Mouse (Mus musculus): Measurements from ENCODE around the gene Slamf1. TPM values are rescaled to one million over a fixed set of nuclear protein-coding genes. Genes with fewer than 3 reads are reported as not detected.

Gene Slamf1
- total and polyA plus RNA-seq, 3 experiments, result 0.73 to 1.3 TPM; not detected in 1

DNA sequence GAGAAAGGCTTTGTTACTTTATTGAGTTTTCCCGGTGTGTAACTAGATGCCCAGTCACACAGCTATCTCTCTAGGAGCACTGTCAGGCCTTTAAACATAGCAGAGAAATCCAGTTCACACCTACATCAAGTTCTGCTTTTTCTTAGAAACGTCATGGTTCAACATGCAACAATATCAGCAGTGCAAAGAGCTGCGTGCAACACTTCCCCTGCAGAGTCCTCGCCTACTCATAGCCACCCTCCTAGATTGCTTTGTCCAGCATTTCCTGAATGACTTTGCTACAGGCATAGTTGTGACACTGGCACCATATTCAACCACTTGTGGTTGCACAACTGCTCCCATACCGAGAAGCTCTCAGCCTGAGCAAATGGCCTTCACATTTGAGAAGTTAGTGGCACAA is 82.5 kb downstream of the Slamf1 start:
- Histone ChIP-seq H3K27me3 (ENCODE audit: control insufficient read depth in 1 of 2, insufficient read depth in 2 of 2, low read length in 2 of 2) (no peaks in the 10 kb centered on the region), H3K4me3 (ENCODE audit: control insufficient read depth in 1 of 2, insufficient read depth in 1 of 2, low read depth in 2 of 2, low read length in 2 of 2) (no peak overlapping the region), H3K79me2 (ENCODE audit: control insufficient read depth, insufficient read depth, low read length, poor library complexity) (no peaks in the 10 kb centered on the region), H3K9me3 (replicated peaks; ENCODE audit: insufficient read depth, low read length) (no peaks in the 10 kb centered on the region), H3K9ac (ENCODE audit: control insufficient read depth, low read depth, low read length, poor library complexity, severe bottlenecking) (no peak overlapping the region), H3K4me1 (ENCODE audit: control insufficient read depth in 1 of 2, insufficient read depth in 2 of 2, low read length in 2 of 2) (peaks cover 35 to 36% of the 10 kb centered on the region in 2 experiments), H3K36me3 (ENCODE audit: control insufficient read depth in 1 of 2, insufficient read depth in 2 of 2, low read length in 2 of 2) (peaks cover 2 to 50% of the 10 kb centered on the region in 2 experiments; a peak in 3 of 4 replicates), H3K27ac (ENCODE audit: control insufficient read depth, low read depth, low read length) (peak overlapping the region; percentile 11)
- DNase-seq (ENCODE audit: low read depth, low spot score), result no peak
- TF ChIP-seq RCOR1 (IDR thresholded peaks at IDR 0.05; ENCODE audit: low read depth, low read length), result no peak

Other genes starting within 250 kb of the Slamf1 start
- not detected in 2 replicates for gene Itln1, start 231.8 kb upstream of the Slamf1 start, total RNA-seq (2012; rRNA removed)
- not detected for gene Itln1, start 231.8 kb upstream of the Slamf1 start, polyA plus RNA-seq (2012; ENCODE audit: insufficient read depth in 1 of 2, insufficient read length in 2 of 2, low read depth in 1 of 2, low replicate concordance in 2 of 2, missing spikeins in 1 of 2)
- gene Cd244a, start 207.9 kb upstream of the Slamf1 start, total RNA-seq (2012; rRNA removed), result not detected in 2 replicates
- gene Cd244a, start 207.9 kb upstream of the Slamf1 start, polyA plus RNA-seq (2012; ENCODE audit: insufficient read depth in 1 of 2, insufficient read length in 2 of 2, low read depth in 1 of 2, low replicate concordance in 2 of 2, missing spikeins in 1 of 2), result not detected
- gene Ly9, start 159.7 kb upstream of the Slamf1 start, total RNA-seq (2012; rRNA removed), result not detected in 2 replicates
- gene Ly9, start 159.7 kb upstream of the Slamf1 start, polyA plus RNA-seq (2012; ENCODE audit: insufficient read depth in 1 of 2, insufficient read length in 2 of 2, low read depth in 1 of 2, low replicate concordance in 2 of 2, missing spikeins in 1 of 2), result under 1 TPM in 1 of 2 experiments, not detected in 1; 0.25 TPM
- not detected in 2 replicates for gene Slamf7, start 114.1 kb upstream of the Slamf1 start, total RNA-seq (2012; rRNA removed)
- gene Slamf7, start 114.1 kb upstream of the Slamf1 start, polyA plus RNA-seq (2012; ENCODE audit: insufficient read depth in 1 of 2, insufficient read length in 2 of 2, low read depth in 1 of 2, low replicate concordance in 2 of 2, missing spikeins in 1 of 2), result not detected
- gene Cd48, start 85.1 kb upstream of the Slamf1 start, total RNA-seq (2012; rRNA removed), result 84.6 and 108 TPM in 2 replicates
- 10 to 100 TPM in 1 of 2 experiments, not detected in 1; 64.6 TPM for gene Cd48, start 85.1 kb upstream of the Slamf1 start, polyA plus RNA-seq (2012; ENCODE audit: insufficient read depth in 1 of 2, insufficient read length in 2 of 2, low read depth in 1 of 2, low replicate concordance in 2 of 2, missing spikeins in 1 of 2)
- gene Cd84, start 72.6 kb downstream of the Slamf1 start, total RNA-seq (2012; rRNA removed), result 6.8 and 7.7 TPM in 2 replicates
- gene Cd84, start 72.6 kb downstream of the Slamf1 start, polyA plus RNA-seq (2012; ENCODE audit: insufficient read depth in 1 of 2, insufficient read length in 2 of 2, low read depth in 1 of 2, low replicate concordance in 2 of 2, missing spikeins in 1 of 2), result 10 to 100 TPM in 1 of 2 experiments, not detected in 1; 10.4 TPM
- gene Gm10521, start 128.5 kb downstream of the Slamf1 start, total RNA-seq (2012; rRNA removed), result 0.04 and 0.10 TPM in 2 replicates
- under 1 TPM in 1 of 2 experiments, not detected in 1; 0.39 TPM for gene Gm10521, start 128.5 kb downstream of the Slamf1 start, polyA plus RNA-seq (2012; ENCODE audit: insufficient read depth in 1 of 2, insufficient read length in 2 of 2, low read depth in 1 of 2, low replicate concordance in 2 of 2, missing spikeins in 1 of 2)
- gene Slamf6, start 150.4 kb downstream of the Slamf1 start, total RNA-seq (2012; rRNA removed), result not detected in 2 replicates
- under 1 TPM in 1 of 2 experiments, not detected in 1; 0.01 TPM for gene Slamf6, start 150.4 kb downstream of the Slamf1 start, polyA plus RNA-seq (2012; ENCODE audit: insufficient read depth in 1 of 2, insufficient read length in 2 of 2, low read depth in 1 of 2, low replicate concordance in 2 of 2, missing spikeins in 1 of 2)

All from MEL (cell line).